Mouse (Mus musculus): ENCODE measurements around the gene Metrnl.
"Not testable (repeated sequence)": the region's sequence is repeated elsewhere in the genome, so short reads cannot be mapped to it uniquely, and the experiment has no call there.

Gene Metrnl

GRCm38 (mm10) chr11:121701244-121701643 lies at the start of gene Metrnl:
Gene Metrnl (plus strand): TSS chr11:121701544.
- DNase-seq (ENCODE audit: low read depth, low spot score): no peak

DNA sequence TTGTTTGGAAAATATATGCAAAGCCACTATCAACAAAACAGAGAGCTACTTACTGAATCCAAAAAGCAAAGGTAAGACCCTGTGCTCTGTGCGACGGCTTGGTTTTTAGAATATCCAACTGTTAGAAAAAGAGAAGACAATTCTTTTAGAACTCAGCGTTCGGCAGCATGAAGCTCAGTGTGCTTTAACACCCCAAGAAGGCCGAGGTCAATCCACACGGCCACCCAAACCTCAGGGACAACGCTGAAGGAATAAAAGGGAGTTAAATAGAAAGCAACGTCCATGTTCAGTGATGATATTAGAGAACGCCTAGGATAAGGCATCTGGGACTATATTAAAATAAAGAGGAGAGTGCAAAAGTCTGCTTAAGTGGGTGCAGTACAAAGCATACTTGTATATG lies 49.8 kb upstream of the Metrnl start:
- DNase-seq (ENCODE audit: low read depth, low spot score): no peak

DNA sequence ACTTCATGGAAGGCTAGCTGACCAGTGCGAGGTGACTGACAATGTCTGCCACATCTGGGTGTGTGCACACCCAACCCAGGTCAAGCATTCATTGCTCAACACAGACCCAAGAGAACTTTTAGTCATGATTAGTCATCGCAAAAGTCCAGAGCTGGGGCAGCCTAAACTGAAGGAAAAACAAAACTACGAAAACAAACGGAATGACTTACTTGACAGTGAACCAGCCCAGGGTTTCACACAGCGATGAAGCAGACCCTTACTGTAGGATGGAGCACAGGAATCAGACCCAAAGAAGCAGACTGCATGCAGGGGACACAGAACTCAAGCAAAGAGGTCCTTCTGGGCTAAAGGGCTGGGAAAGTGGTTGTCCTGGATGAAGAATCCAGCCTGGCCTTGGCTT lies 49.4 kb upstream of the Metrnl start:
- no peak for DNase-seq (ENCODE audit: low read depth, low spot score)

GRCm38 (mm10) chr11:121652547-121653305 lies 48.6 kb upstream of the Metrnl start:
- DNase-seq (ENCODE audit: low read depth, low spot score): peak; percentile 28

DNA sequence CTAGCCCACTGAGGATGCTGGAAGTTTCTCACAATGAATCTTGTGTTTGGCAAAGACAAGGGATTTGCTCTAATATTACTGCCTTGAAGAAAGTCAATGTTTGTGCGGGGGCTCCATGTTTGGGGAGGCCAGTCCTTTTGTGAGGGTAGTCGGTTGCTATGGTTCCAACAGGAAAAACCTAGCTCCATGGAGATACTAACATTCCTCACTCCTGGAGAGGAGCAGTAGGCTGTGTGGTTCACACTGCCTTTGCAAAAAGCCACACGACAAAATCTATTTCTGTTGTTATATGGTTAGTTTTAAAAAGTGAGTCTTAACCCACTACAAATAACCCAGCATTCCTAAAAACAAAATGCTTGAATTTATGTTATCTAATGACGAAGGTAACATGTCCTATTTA lies 47.7 kb upstream of the Metrnl start:
- no peak for DNase-seq (ENCODE audit: low read depth, low spot score)

DNA sequence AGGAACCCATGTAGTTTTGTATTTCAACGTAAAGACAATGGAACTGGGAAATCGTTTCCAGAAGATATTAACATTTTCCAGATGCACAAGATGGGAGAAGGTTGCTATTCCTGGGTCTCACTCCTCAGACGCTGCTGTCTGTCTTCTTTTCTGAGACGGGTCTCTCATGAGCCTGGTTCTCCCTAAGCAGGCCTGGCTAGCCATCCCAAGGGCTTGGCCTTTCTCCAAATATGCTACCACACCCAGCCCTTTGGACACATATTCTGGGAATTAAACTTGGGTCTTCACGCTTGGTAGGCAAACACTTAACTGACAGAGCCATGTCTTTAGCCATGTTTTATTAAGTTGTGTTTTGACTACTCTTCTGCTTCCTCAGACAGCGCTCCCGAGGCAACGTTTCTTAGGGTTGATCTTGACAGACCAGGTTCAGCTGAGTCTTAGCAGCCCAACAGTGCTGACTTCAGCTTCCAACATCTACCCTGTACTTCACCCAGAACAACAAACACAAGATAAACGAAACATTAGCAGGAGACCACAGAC lies 46.9 kb upstream of the Metrnl start:
- DNase-seq (ENCODE audit: low read depth, low spot score): no peak

DNA sequence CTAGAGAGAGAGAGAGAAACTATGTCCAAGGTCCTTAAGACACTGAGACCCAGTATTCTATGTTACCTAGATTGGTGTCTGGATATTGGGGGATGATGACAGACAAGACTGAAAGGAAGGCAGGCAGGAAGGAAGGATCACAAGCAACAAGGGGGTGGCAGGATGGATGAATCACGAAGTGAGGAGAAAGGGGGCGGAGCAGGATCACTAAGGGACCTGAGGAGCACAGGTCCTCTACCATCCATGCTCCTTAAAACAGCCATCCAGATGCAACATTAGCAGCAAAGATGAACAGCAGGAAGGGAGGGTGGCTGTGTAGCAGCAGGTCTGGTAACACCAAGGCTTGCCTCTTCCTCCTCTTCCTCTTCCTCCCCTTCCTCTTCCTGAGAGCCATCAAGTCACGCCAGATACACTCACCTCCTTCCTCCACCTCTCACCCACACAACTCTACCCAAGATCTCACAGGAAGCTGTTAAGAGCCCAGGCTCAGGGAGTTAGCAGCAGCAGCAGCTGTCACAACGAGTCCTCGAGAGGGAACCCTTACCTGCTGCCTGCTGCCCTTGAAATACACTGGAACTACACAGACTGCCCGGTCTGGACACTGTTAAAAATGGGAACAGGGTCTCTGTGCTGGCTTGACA lies 46.1 kb upstream of the Metrnl start:
- no peak for DNase-seq (ENCODE audit: low read depth, low spot score)

GRCm38 (mm10) chr11:121655807-121656511 lies 45.4 kb upstream of the Metrnl start:
- no peak for DNase-seq (ENCODE audit: low read depth, low spot score)

GRCm38 (mm10) chr11:121658151-121658550 lies 43.2 kb upstream of the Metrnl start:
- DNase-seq (ENCODE audit: low read depth, low spot score): no peak

GRCm38 (mm10) chr11:121660604-121661003 lies 40.7 kb upstream of the Metrnl start:
- not testable (repeated sequence) for DNase-seq (ENCODE audit: low read depth, low spot score)

GRCm38 (mm10) chr11:121661116-121661515 lies 40.2 kb upstream of the Metrnl start:
- no peak for DNase-seq (ENCODE audit: low read depth, low spot score)

DNA sequence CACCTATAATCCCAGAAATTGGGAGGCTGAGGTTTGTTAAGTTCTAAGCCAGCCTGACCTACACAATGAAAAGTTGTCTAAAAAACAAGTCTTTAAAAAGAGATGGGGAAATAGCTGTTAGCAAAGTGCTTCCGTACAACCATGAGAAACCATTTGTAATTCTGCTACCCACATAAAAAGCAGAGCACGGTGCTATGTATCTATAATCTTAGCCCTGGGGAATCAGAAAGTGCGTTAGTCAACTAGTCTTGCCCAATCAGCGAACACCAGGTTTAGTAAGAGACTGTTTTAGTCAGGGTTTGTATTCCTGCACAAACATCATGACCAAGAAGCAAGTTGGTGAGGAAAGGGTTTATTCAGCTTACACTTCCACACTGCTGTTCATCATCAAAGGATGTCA lies 33.8 kb upstream of the Metrnl start:
- no peak for DNase-seq (ENCODE audit: low read depth, low spot score)

GRCm38 (mm10) chr11:121668776-121669175 lies 32.6 kb upstream of the Metrnl start:
- DNase-seq (ENCODE audit: low read depth, low spot score): no peak

DNA sequence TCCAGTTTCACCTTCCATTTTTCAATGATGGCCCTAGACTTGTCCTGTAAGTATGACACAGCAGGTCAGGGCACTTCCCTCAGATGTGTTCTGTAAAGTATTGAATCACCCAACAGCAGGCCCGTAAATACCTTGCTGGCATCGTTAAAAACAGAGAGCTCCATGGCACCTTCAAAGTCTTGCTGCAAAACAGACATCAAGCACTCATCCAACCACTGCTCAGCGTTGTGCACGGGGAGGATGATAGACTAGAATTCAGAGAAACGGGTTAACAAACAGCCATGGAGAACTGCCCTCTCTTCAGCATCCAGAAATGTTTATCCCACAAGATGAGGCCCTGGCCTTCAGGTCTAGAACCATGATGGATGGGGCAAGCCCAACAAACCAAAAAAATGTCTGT lies 30.4 kb upstream of the Metrnl start:
- no peak for DNase-seq (ENCODE audit: low read depth, low spot score)

GRCm38 (mm10) chr11:121672312-121672989 lies 28.9 kb upstream of the Metrnl start:
- DNase-seq (ENCODE audit: low read depth, low spot score): no peak

GRCm38 (mm10) chr11:121672990-121673572 lies 28.3 kb upstream of the Metrnl start, which contains the start of gene B3gntl1:
Gene B3gntl1 (minus strand): TSS chr11:121673153.
- DNase-seq (ENCODE audit: low read depth, low spot score): peak; percentile 99

DNA sequence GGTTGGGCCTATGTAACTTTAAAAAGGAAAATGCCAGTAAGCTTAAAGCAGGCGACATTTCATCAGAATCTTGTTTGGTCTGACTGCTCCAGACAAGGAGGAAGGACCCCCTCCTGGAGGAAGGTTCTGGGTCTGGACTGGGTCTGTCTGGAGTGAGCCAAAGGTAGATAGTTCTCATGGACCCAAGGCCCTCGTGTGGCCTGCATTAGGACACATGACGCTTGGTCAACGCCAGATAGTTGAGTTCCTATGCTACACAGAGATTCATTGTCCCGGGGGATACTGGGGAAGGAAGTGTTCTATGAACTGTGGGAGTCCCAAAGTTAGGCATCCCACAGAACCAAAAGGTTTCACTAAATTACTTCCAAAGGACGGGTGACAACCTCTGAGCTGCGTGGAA lies 27.7 kb upstream of the Metrnl start:
- no peak for DNase-seq (ENCODE audit: low read depth, low spot score)

DNA sequence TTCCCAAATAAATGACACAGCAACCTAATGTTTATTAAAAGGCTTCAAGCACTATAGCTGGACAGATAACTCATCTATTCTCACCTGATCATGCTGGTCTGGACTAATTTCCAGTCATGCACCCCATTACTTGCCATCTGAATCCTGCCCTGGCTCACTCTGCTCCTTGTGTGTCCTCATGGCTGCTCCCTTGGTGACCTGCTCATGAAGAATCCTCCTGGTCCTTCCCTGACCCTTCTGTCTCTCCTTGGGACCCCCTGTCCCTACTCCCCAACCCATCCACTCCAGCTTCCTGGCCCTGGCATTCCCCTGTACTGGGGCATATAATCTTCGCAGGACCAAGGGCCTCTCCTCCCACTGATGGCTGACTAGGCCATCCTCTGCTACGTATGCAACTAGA lies 24.5 kb upstream of the Metrnl start:
- DNase-seq (ENCODE audit: low read depth, low spot score): no peak

GRCm38 (mm10) chr11:121679581-121679980 lies 21.8 kb upstream of the Metrnl start:
- no peak for DNase-seq (ENCODE audit: low read depth, low spot score)

DNA sequence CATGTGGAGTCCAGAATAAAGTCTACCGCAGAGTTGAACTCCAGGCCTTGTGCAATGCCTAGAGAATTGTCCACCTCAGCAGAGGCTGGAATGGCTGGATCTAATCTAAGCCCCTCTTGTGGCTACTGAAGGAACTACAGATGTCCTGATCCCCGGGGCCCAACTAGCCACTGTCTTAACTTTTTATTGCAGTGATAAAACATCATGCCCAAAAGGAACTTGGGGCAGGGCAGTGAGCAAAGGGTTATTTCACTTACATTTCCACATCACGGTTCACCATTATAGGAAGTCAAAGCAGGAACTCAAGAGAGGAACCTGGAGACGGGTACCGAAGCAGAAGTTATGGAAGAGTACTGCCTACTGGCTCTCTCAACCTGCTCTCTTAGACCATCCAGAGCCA lies 20.6 kb upstream of the Metrnl start:
- DNase-seq (ENCODE audit: low read depth, low spot score): no peak

GRCm38 (mm10) chr11:121683243-121683642 lies 18.1 kb upstream of the Metrnl start:
- DNase-seq (ENCODE audit: low read depth, low spot score): no peak
